Mouse (Mus musculus): ENCODE data around the gene Plcb3. TPM values are rescaled to one million over a fixed set of nuclear protein-coding genes. Genes with fewer than 3 reads are reported as not detected.

Gene Plcb3
- polyA plus RNA-seq, 1 experiment from 2014 or later = 48.8 TPM

GRCm38 (mm10) chr19:6905498-6906159 is 70.6 kb downstream of the Plcb3 start:
- no peak overlapping the region for H3K9ac ChIP-seq (replicated peaks; ENCODE audit: low read length)
- peaks cover 24% of the 10 kb centered on the region for H3K36me3 ChIP-seq (ENCODE audit: insufficient read depth, low read length)
- no peak overlapping the region for H3K4me3 ChIP-seq (ENCODE audit: low read length)
- no peaks in the 10 kb centered on the region for H3K27me3 ChIP-seq (ENCODE audit: insufficient read depth, low read length)
- peaks cover 17% of the 10 kb centered on the region for H3K4me1 ChIP-seq (ENCODE audit: insufficient read depth, low read length)
- 89% methylated on average over 11 of the region's 11 CpGs for WGBS
- H3K4me2 ChIP-seq (replicated peaks; ENCODE audit: low read depth, low read length) = no peak overlapping the region
- no peak overlapping the region for H3K27ac ChIP-seq (ENCODE audit: low read length)
- ATAC-seq (ENCODE audit: low FRiP score, low TSS enrichment) = no peak
- H3K9me3 ChIP-seq (ENCODE audit: low read length) = no peaks in the 10 kb centered on the region

GRCm38 (mm10) chr19:6904846-6905245 is 71.4 kb downstream of the Plcb3 start:
- H3K9ac ChIP-seq (replicated peaks; ENCODE audit: low read length) = no peak overlapping the region
- WGBS = 87% methylated on average over 2 of the region's 2 CpGs
- ATAC-seq (ENCODE audit: low FRiP score, low TSS enrichment) = no peak
- H3K4me2 ChIP-seq (replicated peaks; ENCODE audit: low read depth, low read length) = no peak overlapping the region
- peaks cover 17% of the 10 kb centered on the region for H3K4me1 ChIP-seq (ENCODE audit: insufficient read depth, low read length)
- H3K4me3 ChIP-seq (ENCODE audit: low read length) = no peak overlapping the region
- peaks cover 24% of the 10 kb centered on the region for H3K36me3 ChIP-seq (ENCODE audit: insufficient read depth, low read length)
- H3K9me3 ChIP-seq (ENCODE audit: low read length) = peaks cover 7% of the 10 kb centered on the region; the same call in 1 of the 2 replicates
- H3K27ac ChIP-seq (ENCODE audit: low read length) = no peak overlapping the region
- H3K27me3 ChIP-seq (ENCODE audit: insufficient read depth, low read length) = no peaks in the 10 kb centered on the region

GRCm38 (mm10) chr19:6903031-6903430 is 73.2 kb downstream of the Plcb3 start:
- Histone ChIP-seq H3K4me1 (ENCODE audit: insufficient read depth, low read length) (peaks cover 7% of the 10 kb centered on the region), H3K4me3 (ENCODE audit: low read length) (no peak overlapping the region), H3K36me3 (ENCODE audit: insufficient read depth, low read length) (peaks cover 24% of the 10 kb centered on the region), H3K9ac (replicated peaks; ENCODE audit: low read length) (no peak overlapping the region), H3K9me3 (ENCODE audit: low read length) (peaks cover 7% of the 10 kb centered on the region; the same call in 1 of the 2 replicates), H3K4me2 (replicated peaks; ENCODE audit: low read depth, low read length) (no peak overlapping the region), H3K27me3 (ENCODE audit: insufficient read depth, low read length) (no peaks in the 10 kb centered on the region), H3K27ac (ENCODE audit: low read length) (no peak overlapping the region)
- 81% methylated on average over 1 of the region's 1 CpGs for WGBS
- ATAC-seq (ENCODE audit: low FRiP score, low TSS enrichment) = no peak

Small RNA genes within 50 kb of the gene (microRNA-seq; reads per million reads assigned to microRNA genes)
- gene Mir6990 = 0.95 reads per million

Other genes starting within 250 kb of the Plcb3 start
- 27.1 and 28.3 TPM in 2 replicates for gene Rps6ka4, start 135.8 kb downstream of the Plcb3 start, polyA plus RNA-seq (2015; fragmentation: Nextera tagmentation; extraction: Ambion mirVana)
- gene Ccdc88b, start 118.3 kb downstream of the Plcb3 start, polyA plus RNA-seq (2015; fragmentation: Nextera tagmentation; extraction: Ambion mirVana) = 0.74 and 0.75 TPM in 2 replicates
- 141 and 145 TPM in 2 replicates for gene Trmt112, start 66.8 kb downstream of the Plcb3 start, polyA plus RNA-seq (2015; fragmentation: Nextera tagmentation; extraction: Ambion mirVana)
- 325 and 350 TPM in 2 replicates for gene Prdx5, start 66.4 kb downstream of the Plcb3 start, polyA plus RNA-seq (2015; fragmentation: Nextera tagmentation; extraction: Ambion mirVana)
- gene Esrra, start 54.7 kb downstream of the Plcb3 start, polyA plus RNA-seq (2015; fragmentation: Nextera tagmentation; extraction: Ambion mirVana) = 18.0 and 19.4 TPM in 2 replicates
- 3.4 and 3.7 TPM in 2 replicates for gene Catsperz, start 51.1 kb downstream of the Plcb3 start, polyA plus RNA-seq (2015; fragmentation: Nextera tagmentation; extraction: Ambion mirVana)
- gene Kcnk4, start 42.0 kb downstream of the Plcb3 start, polyA plus RNA-seq (2015; fragmentation: Nextera tagmentation; extraction: Ambion mirVana) = 0.42 and 0.71 TPM in 2 replicates
- gene Bad, start 34.6 kb downstream of the Plcb3 start, polyA plus RNA-seq (2015; fragmentation: Nextera tagmentation; extraction: Ambion mirVana) = 71.2 and 86.6 TPM in 2 replicates
- 29.5 and 30.4 TPM in 2 replicates for gene Gpr137, start 34.0 kb downstream of the Plcb3 start, polyA plus RNA-seq (2015; fragmentation: Nextera tagmentation; extraction: Ambion mirVana)
- 51.5 and 53.8 TPM in 2 replicates for gene Ppp1r14b, start 1.5 kb downstream of the Plcb3 start, polyA plus RNA-seq (2015; fragmentation: Nextera tagmentation; extraction: Ambion mirVana)
- gene Fkbp2, start 4.0 kb upstream of the Plcb3 start, polyA plus RNA-seq (2015; fragmentation: Nextera tagmentation; extraction: Ambion mirVana) = 139 and 150 TPM in 2 replicates
- gene Vegfb, start 11.2 kb upstream of the Plcb3 start, polyA plus RNA-seq (2015; fragmentation: Nextera tagmentation; extraction: Ambion mirVana) = 25.1 and 37.3 TPM in 2 replicates
- gene Dnajc4, start 16.1 kb upstream of the Plcb3 start, polyA plus RNA-seq (2015; fragmentation: Nextera tagmentation; extraction: Ambion mirVana) = 26.8 and 27.3 TPM in 2 replicates
- 30.9 and 35.0 TPM in 2 replicates for gene Nudt22, start 19.6 kb upstream of the Plcb3 start, polyA plus RNA-seq (2015; fragmentation: Nextera tagmentation; extraction: Ambion mirVana)
- 12.6 and 13.1 TPM in 2 replicates for gene Trpt1, start 19.7 kb upstream of the Plcb3 start, polyA plus RNA-seq (2015; fragmentation: Nextera tagmentation; extraction: Ambion mirVana)
- 5.7 and 6.4 TPM in 2 replicates for gene Fermt3, start 43.0 kb upstream of the Plcb3 start, polyA plus RNA-seq (2015; fragmentation: Nextera tagmentation; extraction: Ambion mirVana)
- 305 and 314 TPM in 2 replicates for gene Stip1, start 63.5 kb upstream of the Plcb3 start, polyA plus RNA-seq (2015; fragmentation: Nextera tagmentation; extraction: Ambion mirVana)
- 15.6 and 16.4 TPM in 2 replicates for gene Macrod1, start 80.3 kb upstream of the Plcb3 start, polyA plus RNA-seq (2015; fragmentation: Nextera tagmentation; extraction: Ambion mirVana)
- gene Flrt1, start 129.3 kb upstream of the Plcb3 start, polyA plus RNA-seq (2015; fragmentation: Nextera tagmentation; extraction: Ambion mirVana) = 5.4 and 6.8 TPM in 2 replicates
- gene Otub1, start 229.8 kb upstream of the Plcb3 start, polyA plus RNA-seq (2015; fragmentation: Nextera tagmentation; extraction: Ambion mirVana) = 231 and 241 TPM in 2 replicates
- gene Cox8a, start 241.1 kb upstream of the Plcb3 start, polyA plus RNA-seq (2015; fragmentation: Nextera tagmentation; extraction: Ambion mirVana) = 1,116 and 1,175 TPM in 2 replicates